Mouse (Mus musculus): Measurements from ENCODE around the gene Slc16a10. TPM values are rescaled to one million over a fixed set of nuclear protein-coding genes. Genes with fewer than 3 reads are reported as not detected.
A peak's percentile ranks its signal among the peaks of the same experiment; 100 is the strongest.

The Slc16a10 gene
- total RNA-seq, 4 experiments from 2014 or later = 3.9 to 5.0 (median 4.3) TPM

GRCm38 (mm10) chr10:40112256-40112655 is 29.8 kb downstream of the Slc16a10 start:
- no peak for DNase-seq (ENCODE audit: low spot score in 2 of 2)

- DNase-seq (ENCODE audit: low spot score in 2 of 2) = no peak
Observed at GRCm38 (mm10) chr10:40109520-40109919, 32.5 kb downstream of the Slc16a10 start.

GRCm38 (mm10) chr10:40108992-40109391 is 33.1 kb downstream of the Slc16a10 start:
- DNase-seq (ENCODE audit: low spot score in 2 of 2) = no peak

- peak; percentile 42 to 49 for DNase-seq (ENCODE audit: low spot score in 2 of 2)
Observed at GRCm38 (mm10) chr10:40107995-40108394, 34.1 kb downstream of the Slc16a10 start.

- DNase-seq (ENCODE audit: low spot score in 2 of 2) = no peak
Observed at GRCm38 (mm10) chr10:40105174-40105573, 36.9 kb downstream of the Slc16a10 start.

GRCm38 (mm10) chr10:40103790-40104189 is 38.3 kb downstream of the Slc16a10 start:
- no peak for DNase-seq (ENCODE audit: low spot score in 2 of 2)

- DNase-seq (ENCODE audit: low spot score in 2 of 2) = no peak
Observed at GRCm38 (mm10) chr10:40102986-40103385, 39.1 kb downstream of the Slc16a10 start.

- no peak for DNase-seq (ENCODE audit: low spot score in 2 of 2)
Observed at GRCm38 (mm10) chr10:40102166-40102565, 39.9 kb downstream of the Slc16a10 start.

GRCm38 (mm10) chr10:40098441-40098840 is 43.6 kb downstream of the Slc16a10 start:
- no peak for DNase-seq (ENCODE audit: low spot score in 2 of 2)

- no peak for DNase-seq (ENCODE audit: low spot score in 2 of 2)
Observed at GRCm38 (mm10) chr10:40097519-40097918, 44.5 kb downstream of the Slc16a10 start.

GRCm38 (mm10) chr10:40094752-40095151 is 47.3 kb downstream of the Slc16a10 start:
- DNase-seq (ENCODE audit: low spot score in 2 of 2) = no peak

- DNase-seq (ENCODE audit: low spot score in 2 of 2) = no peak
Observed at GRCm38 (mm10) chr10:40093526-40093925, 48.5 kb downstream of the Slc16a10 start.

GRCm38 (mm10) chr10:40091455-40091854 is 50.6 kb downstream of the Slc16a10 start:
- no peak for DNase-seq (ENCODE audit: low spot score in 2 of 2)

GRCm38 (mm10) chr10:40090504-40091428 is 51.3 kb downstream of the Slc16a10 start:
- no peak for DNase-seq (ENCODE audit: low spot score in 2 of 2)

GRCm38 (mm10) chr10:40084332-40085093 is 57.5 kb downstream of the Slc16a10 start:
- no peak for DNase-seq (ENCODE audit: low spot score in 2 of 2)

- DNase-seq (ENCODE audit: low spot score in 2 of 2) = no peak
Observed at GRCm38 (mm10) chr10:40083556-40083955, 58.5 kb downstream of the Slc16a10 start.

GRCm38 (mm10) chr10:40082668-40083067 is 59.4 kb downstream of the Slc16a10 start:
- no peak for DNase-seq (ENCODE audit: low spot score in 2 of 2)

- DNase-seq (ENCODE audit: low spot score in 2 of 2) = no peak
Observed at GRCm38 (mm10) chr10:40080533-40080932, 61.5 kb downstream of the Slc16a10 start.

GRCm38 (mm10) chr10:40079256-40079655 is 62.8 kb downstream of the Slc16a10 start:
- no peak for DNase-seq (ENCODE audit: low spot score in 2 of 2)

- DNase-seq (ENCODE audit: low spot score in 2 of 2) = no peak
Observed at GRCm38 (mm10) chr10:40077960-40078353, 64.1 kb downstream of the Slc16a10 start.

- DNase-seq (ENCODE audit: low spot score in 2 of 2) = no peak
Observed at GRCm38 (mm10) chr10:40077346-40077959, 64.6 kb downstream of the Slc16a10 start.

- no peak for DNase-seq (ENCODE audit: low spot score in 2 of 2)
Observed at GRCm38 (mm10) chr10:40073608-40074007, 68.5 kb downstream of the Slc16a10 start.

Data from layer of hippocampus, adult 8-10 months (tissue).